Mouse (Mus musculus) cerebellum, adult 8-10 months (tissue): ENCODE results near the gene Qrich1.

Source experiments
- DNase-seq: peaks from one replicate; pipeline ENCODE4 v3.0.0; 2022

Qrich1 gene

DNA sequence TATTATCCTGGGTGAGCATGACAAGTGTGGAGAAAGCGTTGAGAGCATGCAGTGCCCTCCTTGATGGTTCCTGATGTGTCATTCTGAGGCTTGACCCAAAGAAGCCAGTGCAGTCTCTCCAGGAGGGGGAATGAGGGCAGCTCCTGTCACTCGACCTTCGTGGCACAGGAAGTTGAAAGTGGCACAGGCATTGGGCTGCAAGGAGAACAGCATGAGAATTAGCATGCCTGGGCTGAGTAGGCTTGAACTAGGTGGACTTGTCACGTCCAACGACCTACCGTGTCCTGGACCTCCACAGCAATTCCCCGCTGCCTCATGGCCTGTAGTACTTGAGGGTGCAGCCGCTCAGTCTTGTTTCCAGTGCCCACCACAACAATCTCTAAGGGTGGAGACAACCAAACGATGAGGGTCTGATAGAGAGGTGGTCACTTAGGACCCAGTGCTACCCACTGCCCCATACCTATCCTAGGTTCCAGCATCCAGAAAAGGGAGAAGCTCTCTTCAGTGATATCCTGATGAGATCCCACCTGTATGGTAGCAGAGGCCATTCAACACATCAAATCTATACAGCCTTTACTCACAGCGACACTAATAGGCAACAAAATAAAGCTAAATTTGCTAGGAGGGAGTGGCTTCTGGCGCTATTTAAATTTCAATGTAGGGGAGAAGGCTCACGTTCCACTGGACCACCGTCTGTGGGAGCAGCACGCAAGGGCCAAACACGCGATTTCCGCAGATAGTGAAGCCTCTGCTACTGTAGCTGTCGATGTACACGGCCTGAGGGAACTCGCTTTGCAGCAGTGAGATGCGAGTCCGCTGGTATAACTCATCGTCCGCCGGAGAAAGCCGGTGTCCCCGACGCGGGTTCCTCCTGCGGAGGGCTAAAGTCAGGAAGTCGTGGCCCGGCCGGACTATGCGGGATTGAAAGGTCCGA is 49.5 kb downstream of the Qrich1 start:
- no peak for DNase-seq

- DNase-seq, result peak; percentile 97
These were observed 50.5 kb downstream of the Qrich1 start, which contains the start of gene Ndufaf3 for GRCm38 (mm10) chr9:108566815-108567776. Ndufaf3 (minus strand) TSS chr9:108567434.

DNA sequence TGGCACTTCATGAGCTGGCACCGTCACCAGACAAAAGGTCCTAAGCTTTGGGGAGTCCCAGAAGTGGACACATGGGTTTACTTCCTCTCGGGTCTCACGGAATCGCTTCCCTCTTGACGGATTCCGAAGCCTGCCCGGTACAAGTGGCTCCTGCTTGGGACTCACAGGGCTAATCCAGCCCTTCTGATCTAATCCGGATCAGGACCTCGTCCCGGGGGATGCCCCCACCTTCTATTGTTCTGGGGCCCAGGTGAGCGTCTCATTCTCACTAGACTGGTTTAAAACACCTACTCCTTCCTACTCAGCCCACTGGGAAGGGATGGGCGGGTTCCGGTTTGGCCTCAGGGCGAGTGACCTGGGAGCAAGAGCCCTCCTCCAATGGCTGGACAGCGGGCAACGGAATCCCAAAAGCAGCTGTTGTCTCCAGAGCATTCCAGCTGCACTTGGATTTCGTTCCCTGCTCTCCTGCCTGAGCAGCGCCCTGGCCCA is 51.4 kb downstream of the Qrich1 start:
- no peak for DNase-seq

DNA sequence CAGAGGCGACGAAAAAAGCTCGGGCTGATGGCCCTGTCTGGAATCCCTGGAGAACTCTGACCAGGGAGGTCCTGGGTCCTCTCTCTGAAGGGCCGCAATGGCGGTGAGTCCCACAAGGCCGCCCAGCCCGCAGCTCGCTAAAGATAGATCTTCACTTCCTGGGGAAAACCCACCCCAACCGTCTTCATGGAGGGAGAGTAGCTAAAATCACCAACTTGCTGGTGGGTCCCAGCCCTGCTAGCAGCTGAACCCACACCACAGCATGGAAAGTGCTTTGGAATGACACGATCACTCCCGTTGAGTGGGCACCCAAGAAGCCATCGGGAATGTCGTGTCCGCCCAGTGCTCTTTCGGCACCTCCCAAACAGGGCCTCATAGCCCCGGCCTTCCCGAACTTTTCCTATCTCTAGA is 51.9 kb downstream of the Qrich1 start:
- DNase-seq, result no peak

DNA sequence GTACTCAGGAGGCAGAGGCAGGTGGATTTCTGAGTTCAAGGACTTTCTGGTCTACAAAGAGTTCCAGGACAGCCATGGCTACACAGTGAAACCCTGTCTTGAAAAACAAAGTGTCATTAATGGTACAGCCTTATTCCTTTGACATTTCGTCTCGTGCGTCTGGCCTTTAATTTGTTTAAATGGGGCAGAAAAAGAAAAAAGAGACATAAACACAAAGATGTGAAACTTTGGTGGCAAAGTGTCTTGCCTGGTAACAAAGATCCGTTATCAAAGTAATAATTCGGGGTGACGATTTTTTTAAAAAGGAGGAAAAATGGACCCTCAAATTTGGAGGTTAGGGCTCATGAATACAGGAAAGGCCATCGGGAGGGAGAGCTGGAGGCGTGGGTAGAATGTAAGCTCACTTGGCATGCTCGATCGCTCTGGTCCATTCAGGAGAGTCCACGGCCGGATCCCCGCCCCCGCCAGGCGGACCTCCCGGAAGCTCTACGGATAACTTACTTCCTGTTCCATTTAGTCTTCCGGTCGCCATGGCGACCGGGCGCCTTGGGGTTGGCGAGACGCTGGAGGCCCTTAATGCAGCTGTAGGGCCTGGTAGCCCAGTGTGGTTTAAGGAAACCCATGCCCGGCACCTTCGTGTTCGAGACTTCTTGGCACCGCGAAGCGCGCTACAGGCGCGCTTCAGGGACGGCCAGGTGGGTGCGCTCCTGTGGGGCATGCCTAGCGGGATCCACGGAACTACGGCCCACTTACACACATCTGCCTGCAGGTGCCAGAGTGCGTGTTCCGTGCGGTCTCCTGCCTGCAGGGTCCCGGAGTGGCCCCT is 53.0 kb downstream of the Qrich1 start, which contains the start of gene Dalrd3:
Gene Dalrd3, plus strand, starts transcription at position 506 of the 826 bp plus-strand sequence.
- peak; percentile 83 for DNase-seq

DNA sequence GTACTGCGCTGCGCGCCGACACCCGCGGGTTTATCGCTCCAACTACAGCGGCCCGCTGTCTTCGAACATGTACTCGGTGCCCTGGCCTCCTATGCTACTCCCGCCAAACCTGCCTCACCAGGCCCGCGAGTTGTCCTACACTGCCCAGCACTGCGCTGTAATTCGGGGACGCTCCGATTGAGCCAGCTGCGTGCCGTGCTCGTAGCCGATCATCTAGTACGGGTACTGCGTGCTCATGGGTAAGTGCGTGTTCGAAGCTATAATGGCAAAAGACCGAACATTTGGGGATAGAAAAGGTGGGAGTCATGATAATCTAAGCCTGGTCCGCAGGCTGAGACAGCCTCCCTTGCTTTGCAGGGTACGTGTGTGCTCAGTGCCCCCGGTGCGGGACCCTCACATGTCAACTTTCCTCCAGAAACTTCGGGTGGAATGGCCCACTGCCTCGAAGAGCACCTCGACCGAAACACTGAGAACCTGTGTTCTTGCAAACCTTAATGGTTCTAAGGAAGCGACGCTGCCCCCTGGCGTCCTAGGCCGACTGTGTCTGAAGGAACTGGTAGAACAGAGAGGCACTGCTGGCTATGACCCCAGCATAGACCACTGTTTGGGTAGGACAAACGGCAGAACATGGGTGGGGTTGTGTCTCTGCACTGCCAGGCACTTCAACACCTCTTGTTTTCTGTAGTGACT is 53.7 kb downstream of the Qrich1 start:
- DNase-seq, result no peak

GRCm38 (mm10) chr9:108571401-108571973 is 54.9 kb downstream of the Qrich1 start:
- DNase-seq, result no peak

- no peak for DNase-seq
These were observed 55.7 kb downstream of the Qrich1 start for GRCm38 (mm10) chr9:108572321-108572720.

DNA sequence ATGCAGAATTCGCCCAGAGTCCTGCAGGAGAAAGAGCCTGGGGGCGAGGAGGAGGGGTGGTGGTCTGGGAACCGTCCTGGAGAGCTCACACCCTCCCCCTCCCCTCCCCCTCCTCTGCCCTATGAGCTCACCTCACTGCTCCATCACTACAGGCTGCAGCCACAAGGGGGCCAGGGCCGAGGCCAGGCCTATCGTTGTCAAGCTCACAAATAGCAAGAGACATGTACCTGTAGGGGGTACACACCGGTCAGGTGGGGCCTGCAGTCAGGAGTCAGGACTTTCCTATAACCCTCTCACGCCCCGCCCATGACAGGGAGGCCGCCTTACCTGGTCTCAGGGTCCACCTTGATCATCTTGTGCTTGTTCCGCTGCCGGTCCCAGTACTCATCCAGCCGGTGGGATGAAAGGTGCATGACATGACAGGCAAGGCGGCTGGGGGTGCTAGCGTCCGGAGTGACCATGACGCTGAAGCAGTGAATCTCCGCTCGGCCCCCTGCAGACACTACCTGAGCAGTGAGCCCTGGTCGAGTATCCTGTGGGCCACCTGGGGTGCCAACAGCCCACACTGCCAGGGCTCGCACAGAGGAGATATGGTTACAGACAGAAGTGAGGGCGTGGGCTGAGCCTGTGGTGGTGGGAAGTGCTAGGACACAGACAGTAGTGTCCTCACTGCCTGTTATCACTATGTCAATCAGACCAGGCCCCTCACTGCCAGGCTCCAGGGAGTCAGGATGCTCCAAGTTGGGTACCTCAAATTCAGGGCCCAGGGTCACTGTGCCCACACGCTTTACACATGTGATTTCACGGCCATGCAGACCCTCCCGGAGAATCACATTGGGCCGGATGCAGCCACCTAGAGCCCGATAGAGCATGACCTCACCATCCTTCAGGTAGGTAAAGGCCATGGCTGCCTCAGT is 57.4 kb downstream of the Qrich1 start:
- no peak for DNase-seq

DNA sequence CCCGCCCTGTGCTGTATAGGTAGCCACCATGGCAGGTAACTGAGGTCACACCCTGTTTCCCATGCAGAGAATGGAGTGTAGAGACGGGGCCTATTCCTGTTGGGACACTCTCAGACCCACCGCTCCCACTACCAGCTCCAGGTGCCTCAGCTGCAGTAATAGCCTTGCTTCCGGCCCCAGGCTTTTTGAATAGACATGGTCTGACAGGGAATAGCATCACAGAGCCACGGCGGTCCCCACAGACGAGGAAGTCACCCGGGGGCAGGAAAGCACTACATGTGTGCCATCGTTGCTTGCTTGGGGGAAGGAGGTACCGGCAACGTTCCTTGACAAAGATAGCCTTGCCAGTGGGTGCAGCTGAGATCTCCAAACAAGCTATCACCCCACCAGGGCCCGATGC is 58.3 kb downstream of the Qrich1 start:
- DNase-seq, result no peak

DNA sequence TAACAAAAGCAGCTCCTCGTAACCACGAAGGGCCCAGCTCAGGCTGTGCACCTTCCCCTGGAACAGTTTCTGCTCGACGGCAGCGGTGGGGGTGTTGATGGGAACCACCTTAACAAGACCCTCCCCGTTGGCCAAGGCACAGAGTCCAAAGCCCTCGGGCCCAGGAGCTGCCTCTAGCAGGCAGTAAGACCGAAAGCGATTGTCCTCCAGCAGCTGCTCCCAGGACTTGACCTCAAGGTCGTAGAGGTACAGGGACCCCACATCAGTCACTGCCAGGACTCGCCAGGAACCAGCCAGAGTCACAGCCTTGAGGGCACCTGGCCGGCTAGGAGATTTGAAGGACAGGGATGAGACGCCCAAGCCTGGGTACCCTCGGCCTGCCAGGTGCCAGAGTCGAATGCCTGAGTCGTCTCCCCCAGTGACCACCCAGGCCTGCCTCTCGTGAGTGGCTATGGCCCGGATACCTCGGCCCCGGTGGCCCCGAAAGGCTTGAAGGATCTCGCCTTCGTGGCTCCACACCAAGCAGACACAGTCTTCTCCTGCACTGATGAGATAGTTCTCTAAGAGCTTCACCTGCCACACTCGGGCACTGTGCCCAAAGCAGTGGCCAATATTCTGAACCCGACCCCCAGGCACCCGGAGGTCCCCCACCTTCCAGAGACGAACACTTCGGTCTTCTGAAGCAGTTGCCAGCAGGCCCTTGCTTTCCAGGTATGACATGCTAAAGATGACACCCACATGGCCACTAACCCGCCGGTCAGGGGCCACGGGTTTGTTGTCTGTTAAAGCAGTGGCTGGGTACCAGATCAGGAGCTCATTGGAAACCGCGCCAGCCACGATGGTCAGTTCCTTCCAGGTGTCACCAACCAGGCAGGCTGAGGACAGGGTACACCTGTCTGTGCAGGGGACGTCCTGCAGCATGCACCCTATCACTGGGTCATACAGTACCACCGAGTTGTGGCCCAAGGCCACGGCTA is 59.0 kb downstream of the Qrich1 start:
- DNase-seq, result no peak

GRCm38 (mm10) chr9:108577025-108577424 is 60.4 kb downstream of the Qrich1 start:
- no peak for DNase-seq

DNA sequence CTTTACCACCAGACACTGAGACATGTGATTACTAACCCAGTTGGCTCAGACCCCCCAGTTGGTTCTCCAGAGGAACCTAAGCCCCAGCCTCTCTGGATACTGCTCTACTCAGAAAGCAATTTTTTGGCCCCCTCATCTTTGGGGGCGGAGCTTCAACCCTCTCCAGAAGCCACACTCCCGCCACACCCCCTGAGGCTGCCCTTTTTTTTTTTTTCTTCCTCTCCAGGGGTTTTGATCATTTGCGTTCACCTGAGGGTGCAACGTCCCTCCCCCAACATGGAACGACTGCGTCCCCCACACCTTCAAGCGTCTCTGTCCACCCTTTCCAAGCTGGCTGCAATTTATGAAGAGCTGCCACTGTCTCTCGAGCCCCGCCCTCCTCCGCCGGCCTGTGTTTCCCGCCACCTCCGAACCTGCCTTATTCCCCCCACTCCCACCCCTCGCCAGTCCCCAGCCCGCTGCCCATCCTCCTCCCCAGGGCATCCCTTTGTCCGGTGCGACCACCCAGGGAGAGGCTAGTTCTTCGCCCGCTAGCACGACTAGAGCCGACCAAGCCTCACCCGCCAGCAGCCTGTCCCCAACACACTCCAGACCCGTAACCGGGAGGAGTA is 61.4 kb downstream of the Qrich1 start:
- no peak for DNase-seq

DNA sequence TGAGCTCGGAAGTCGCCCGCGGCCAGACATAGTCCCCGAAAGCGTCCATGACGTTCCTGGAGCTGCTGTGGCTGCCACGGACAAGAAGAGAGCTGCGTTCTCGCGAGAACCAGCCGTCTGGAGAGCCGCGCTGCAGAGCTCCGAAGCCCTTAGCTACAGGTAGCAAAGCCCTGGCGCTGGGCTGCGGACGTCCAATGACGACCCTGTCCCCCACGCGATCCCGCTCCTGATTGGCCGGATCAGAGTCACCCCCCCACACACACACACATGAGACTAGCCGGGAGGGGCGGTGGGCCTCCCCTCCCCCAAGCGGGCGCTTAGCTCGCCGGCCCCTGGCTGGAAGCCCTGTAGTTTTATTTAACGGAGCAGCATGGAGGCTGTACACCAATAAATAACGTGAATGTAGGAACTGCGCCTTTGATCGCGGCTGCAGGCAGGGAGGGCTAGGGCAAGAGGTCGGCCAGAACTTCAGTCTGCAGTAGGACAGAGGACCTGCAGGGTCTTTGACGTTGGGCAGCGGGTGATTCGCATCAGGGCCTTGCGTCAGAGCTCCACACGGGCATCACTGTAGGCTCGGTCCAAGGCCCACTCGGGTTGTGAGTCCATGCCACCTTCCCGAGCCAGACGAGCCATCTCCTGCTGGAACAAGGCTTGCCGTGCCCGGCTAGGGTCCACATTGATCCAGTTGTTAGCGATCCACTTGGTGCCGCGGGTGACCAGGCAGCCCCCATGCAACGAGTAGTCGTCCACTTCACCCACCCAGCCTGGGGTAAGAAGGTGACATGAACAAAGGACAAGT is 62.1 kb downstream of the Qrich1 start, which contains the start of gene Wdr6:
Gene Wdr6, minus strand, starts transcription at position 195 of the 799 bp plus-strand sequence.
- DNase-seq, result peak; percentile 86

GRCm38 (mm10) chr9:108579344-108579690 is 62.7 kb downstream of the Qrich1 start:
- DNase-seq, result no peak

GRCm38 (mm10) chr9:108587571-108588180 is 71.1 kb downstream of the Qrich1 start:
- DNase-seq, result no peak

DNA sequence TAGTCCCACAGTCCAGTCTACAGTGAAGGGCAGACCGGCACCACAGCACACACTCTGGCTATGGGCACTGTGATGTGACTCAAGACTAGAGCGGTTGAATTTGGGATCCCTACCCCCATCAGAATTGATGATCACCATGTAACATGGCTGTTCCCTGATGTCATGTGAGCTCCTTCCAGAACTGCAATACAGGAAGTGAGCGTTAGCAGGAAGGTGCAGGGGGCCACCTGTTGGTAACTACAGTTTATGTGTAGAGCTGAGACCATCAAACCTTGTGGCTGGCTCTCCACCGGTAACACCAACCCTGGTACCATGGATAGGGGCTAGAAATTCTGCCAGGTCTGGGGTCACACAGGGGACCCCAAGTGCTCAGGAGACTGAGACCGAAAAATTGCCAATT is 72.6 kb downstream of the Qrich1 start:
- DNase-seq, result no peak
